Mouse (Mus musculus) forebrain, postnatal 0 days (tissue): ENCODE data around the gene Slc39a10. TPM values are rescaled to one million over a fixed set of nuclear protein-coding genes. Genes with fewer than 3 reads are reported as not detected.
"Not testable (repeated sequence)": the region's sequence is repeated elsewhere in the genome, so short reads cannot be mapped to it uniquely, and the experiment has no call there.

Experiments
- ATAC-seq: fragments of 200-750 bp; cut with Nextera tagmentation; 2 replicates; pipeline ENCODE4 v1.8.0; 2017; ENCODE audit warnings: mild to moderate bottlenecking, moderate library complexity
- DNase-seq: peaks from one replicate; pipeline ENCODE4 v3.0.0-alpha.2; 2015
- H3K27ac ChIP-seq: fragments of 300-500 bp; sonication (generic); 2 replicates; pipeline ENCODE4 v1.5.1; 2014; ENCODE audit warnings: low read depth, mild to moderate bottlenecking, antibody characterized with exemption, low read length, moderate library complexity, mixed read lengths
- H3K27me3 ChIP-seq: fragments of 300-500 bp; sonication (generic); 2 replicates; pipeline ENCODE4 v1.6.1; 2014; ENCODE audit warnings: mild to moderate bottlenecking, low read length, mixed read lengths; ENCODE audit not compliant: insufficient read depth
- H3K36me3 ChIP-seq: fragments of 300-500 bp; sonication (generic); 2 replicates; pipeline ENCODE4 v1.6.1; 2014; ENCODE audit warnings: mild to moderate bottlenecking, moderate library complexity; ENCODE audit not compliant: insufficient read depth
- H3K4me1 ChIP-seq: fragments of 300-500 bp; sonication (generic); 2 replicates; pipeline ENCODE4 v1.6.1; 2014; ENCODE audit warnings: antibody characterized with exemption; ENCODE audit not compliant: insufficient read depth
- H3K4me2 ChIP-seq: fragments of 300-500 bp; sonication (generic); 2 replicates; pipeline ENCODE4 v1.6.1; 2014; ENCODE audit warnings: low read depth, mild to moderate bottlenecking, moderate library complexity
- H3K4me3 ChIP-seq: fragments of 300-500 bp; sonication (generic); 2 replicates; pipeline ENCODE4 v1.5.1; 2014; ENCODE audit warnings: low read depth, low read length, mixed read lengths
- H3K9ac ChIP-seq: fragments of 300-500 bp; sonication (generic); 2 replicates; pipeline ENCODE4 v1.6.1; 2014; ENCODE audit warnings: mild to moderate bottlenecking
- H3K9me3 ChIP-seq: fragments of 300-500 bp; sonication (generic); 2 replicates; pipeline ENCODE4 v1.6.1; 2016; ENCODE audit warnings: low read length
- CTCF ChIP-seq: sonication (generic); IDR thresholded peaks from 2 replicates; pipeline ENCODE4 v1.5.1; 2016; ENCODE audit warnings: antibody characterized with exemption, control low read depth, low read depth
- WGBS: fragments of 180-500 bp; shearing (Covaris S2); extraction: QIAGEN DNeasy Blood & Tissue Kit; methylation state at CpG from one replicate; pipeline ENCODE4 v1.1.7; 2014; 5-methylcytosine and 5-hydroxymethylcytosine counted together
- polyA plus RNA-seq: library from polyadenylated mRNA; unstranded; fragments of >200 nt; fragmentation: Nextera tagmentation; extraction: Ambion mirVana; gene quantifications from 2 replicates; pipeline ENCODE4 v1.2.1, GENCODE M21; 2015
- total RNA-seq: library from RNA; depleted of rRNA; stranded (reverse); fragments of >200 nt; gene quantifications from 2 replicates; pipeline ENCODE4 v1.2.3, GENCODE M21; 2014

The Slc39a10 gene
- total and polyA plus RNA-seq, 2 experiments from 2014 or later, result 48.3 to 79.9 TPM

DNA sequence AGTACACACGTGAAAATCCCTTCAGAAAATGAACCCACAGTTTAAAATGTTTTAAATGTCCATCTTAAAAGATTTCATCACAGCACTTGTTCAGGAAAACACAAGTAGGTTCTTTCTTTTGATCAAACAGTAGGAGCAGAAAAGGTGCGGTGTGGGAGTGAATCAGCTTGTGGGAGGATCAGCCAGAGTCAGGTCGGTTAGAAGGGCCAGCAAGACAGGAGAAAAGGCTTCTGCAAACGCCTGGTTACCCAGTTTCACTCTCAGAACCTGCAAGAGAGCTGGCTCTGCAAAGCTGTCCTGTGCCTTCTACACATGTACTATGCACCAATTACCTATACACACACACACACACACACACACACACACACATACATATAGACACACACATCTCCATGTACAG is 49.2 kb downstream of the Slc39a10 start:
- Histone ChIP-seq H3K4me3 (no peak overlapping the region), H3K27ac (no peak overlapping the region), H3K9ac (no peak overlapping the region), H3K4me2 (no peak overlapping the region), H3K27me3 (no peaks in the 10 kb centered on the region), H3K9me3 (no peaks in the 10 kb centered on the region), H3K4me1 (no peaks in the 10 kb centered on the region), H3K36me3 (no peaks in the 10 kb centered on the region)
- no peak for ATAC-seq
- TF ChIP-seq CTCF, result no peak
- no peak for DNase-seq
- WGBS, result 64% methylated on average over 4 of the region's 4 CpGs

DNA sequence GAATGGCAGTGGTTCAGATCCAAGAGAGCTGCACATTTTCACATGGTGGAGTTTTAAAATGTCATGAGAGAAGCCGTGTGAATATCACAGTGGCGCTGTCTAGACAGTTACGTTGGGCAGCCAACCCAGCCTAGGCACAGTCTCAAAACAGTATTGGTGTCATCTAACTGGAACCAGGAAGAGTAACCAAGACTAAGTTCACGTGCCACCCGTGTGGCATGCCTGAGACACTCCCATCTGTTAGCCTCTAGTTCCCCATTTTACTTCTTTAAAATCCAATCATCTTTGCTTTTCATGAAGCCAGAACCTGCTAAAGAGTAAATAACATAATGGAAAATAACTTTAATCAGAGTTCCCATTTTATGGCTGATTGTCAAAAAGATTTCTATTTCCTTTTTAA is 60.7 kb downstream of the Slc39a10 start:
- WGBS, result 90% methylated on average over 5 of the region's 5 CpGs
- ATAC-seq, result no peak
- H3K27ac ChIP-seq, result no peak overlapping the region

DNA sequence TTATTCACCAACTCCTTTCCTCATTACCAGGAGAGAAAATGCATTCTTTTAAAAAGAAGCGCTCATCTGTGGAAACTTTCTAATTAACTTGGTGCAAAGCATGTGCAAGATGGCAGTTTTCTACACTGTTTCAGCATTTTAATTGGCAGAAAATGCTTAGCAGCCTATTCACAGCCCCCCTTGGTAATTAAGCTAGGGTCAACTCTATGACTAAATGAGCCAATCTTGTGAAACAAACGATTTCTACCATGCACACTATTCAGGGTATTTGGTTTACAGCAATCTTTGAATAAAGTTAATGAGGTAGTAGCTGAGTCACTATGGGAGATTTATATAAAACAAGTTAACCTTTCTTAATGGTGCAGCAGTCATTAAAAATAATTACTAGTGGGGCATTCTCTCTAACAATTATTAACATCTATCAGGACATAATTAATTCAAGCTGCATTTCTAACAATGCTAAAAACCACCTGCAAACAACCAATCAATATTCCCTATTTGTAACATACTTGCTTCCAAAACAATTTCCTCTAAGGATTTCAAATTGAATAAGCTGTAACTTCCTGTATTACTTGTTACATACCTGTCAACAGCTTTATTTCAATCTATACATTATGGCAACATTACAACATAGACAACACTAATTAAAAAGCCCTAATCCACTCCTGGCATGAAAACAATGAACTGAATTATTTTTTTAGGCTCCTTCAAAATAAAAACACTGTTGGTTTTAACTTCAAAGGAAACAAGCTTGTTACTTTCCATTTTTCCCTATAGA is 62.4 kb downstream of the Slc39a10 start:
- peak; percentile 22 for DNase-seq
- H3K9ac ChIP-seq, result no peak overlapping the region
- peak; percentile 54 for ATAC-seq
- no peak overlapping the region for H3K4me3 ChIP-seq
- H3K27me3 ChIP-seq, result no peaks in the 10 kb centered on the region
- no peak overlapping the region for H3K4me2 ChIP-seq
- peaks cover 8% of the 10 kb centered on the region for H3K36me3 ChIP-seq
- H3K27ac ChIP-seq, result no peak overlapping the region
- no peak for TF ChIP-seq CTCF
- no peaks in the 10 kb centered on the region for H3K4me1 ChIP-seq
- 10% methylated on average over 2 of the region's 2 CpGs for WGBS
- H3K9me3 ChIP-seq, result no peaks in the 10 kb centered on the region

More for the DNA sequence above, 60.7 kb downstream of the Slc39a10 start:
- Histone ChIP-seq H3K9me3 (no peaks in the 10 kb centered on the region), H3K4me1 (no peaks in the 10 kb centered on the region), H3K27me3 (no peaks in the 10 kb centered on the region), H3K4me2 (no peak overlapping the region), H3K9ac (no peak overlapping the region), H3K36me3 (peaks cover 8% of the 10 kb centered on the region), H3K4me3 (no peak overlapping the region)
- DNase-seq, result no peak
- TF ChIP-seq CTCF, result no peak

DNA sequence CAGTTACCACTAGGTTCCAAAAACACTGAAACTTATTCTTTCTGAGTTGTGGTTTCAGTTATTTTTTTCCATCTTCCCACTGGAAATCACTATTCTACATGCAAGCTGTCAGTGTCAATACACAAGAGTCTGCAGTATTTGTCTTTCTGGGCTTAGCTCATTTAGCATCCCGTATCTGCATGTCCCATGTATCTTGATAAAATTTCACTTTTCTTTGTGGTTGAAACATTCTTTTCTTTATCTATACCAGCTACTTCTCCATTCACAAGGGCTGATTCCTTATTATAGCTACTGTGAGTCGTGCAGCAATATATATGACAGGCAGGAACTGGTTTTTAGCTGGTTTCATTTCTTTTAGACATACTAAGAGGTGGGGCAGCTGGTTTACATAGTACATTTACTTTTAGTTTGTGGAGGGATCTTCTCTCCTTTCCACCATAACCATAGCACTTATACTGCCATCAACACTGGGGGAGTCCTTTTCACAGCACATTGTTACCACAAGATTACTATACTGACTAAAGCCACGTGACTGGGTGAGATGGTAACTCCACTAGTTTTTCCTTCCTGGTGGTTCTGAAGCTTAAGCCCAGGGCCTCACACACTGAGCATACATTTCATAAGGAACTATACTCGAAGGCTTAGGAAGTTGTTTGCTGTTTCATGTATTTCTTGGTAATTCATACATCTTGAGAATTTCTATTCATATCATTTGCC is 70.2 kb downstream of the Slc39a10 start:
- Histone ChIP-seq H3K9me3 (no peaks in the 10 kb centered on the region), H3K9ac (no peak overlapping the region), H3K27me3 (no peaks in the 10 kb centered on the region), H3K4me1 (no peaks in the 10 kb centered on the region), H3K4me3 (no peak overlapping the region), H3K36me3 (peaks cover 40% of the 10 kb centered on the region), H3K27ac (no peak overlapping the region), H3K4me2 (no peak overlapping the region)
- TF ChIP-seq CTCF, result no peak
- DNase-seq (no peak), ATAC-seq (no peak)
- 94% methylated on average over 4 of the region's 4 CpGs for WGBS

DNA sequence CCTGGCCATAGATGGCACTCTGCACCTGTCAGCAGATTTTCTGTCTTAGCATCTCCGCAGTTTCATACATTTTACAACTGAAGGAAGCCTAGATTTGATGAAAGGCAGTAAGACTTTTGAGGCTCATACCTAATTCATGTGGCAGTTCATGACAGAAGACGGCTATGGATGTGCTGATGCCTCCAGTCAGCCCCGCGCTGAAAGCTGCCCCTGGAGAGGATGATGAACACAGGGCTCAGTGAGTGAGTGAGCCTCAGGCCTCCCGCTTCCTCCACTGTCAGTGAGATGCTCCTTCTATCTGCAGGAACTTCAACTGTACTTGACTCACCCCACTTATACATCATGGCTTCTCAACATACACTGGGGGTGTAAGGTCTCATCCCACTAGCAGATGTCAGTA is 74.7 kb downstream of the Slc39a10 start:
- Histone ChIP-seq H3K27me3 (no peaks in the 10 kb centered on the region), H3K4me1 (no peaks in the 10 kb centered on the region), H3K9ac (no peak overlapping the region), H3K4me2 (no peak overlapping the region), H3K36me3 (peaks cover 39% of the 10 kb centered on the region), H3K9me3 (no peaks in the 10 kb centered on the region), H3K4me3 (no peak overlapping the region), H3K27ac (no peak overlapping the region)
- ATAC-seq, result no peak
- DNase-seq, result no peak
- WGBS, result 91% methylated on average over 5 of the region's 5 CpGs
- TF ChIP-seq CTCF, result no peak

DNA sequence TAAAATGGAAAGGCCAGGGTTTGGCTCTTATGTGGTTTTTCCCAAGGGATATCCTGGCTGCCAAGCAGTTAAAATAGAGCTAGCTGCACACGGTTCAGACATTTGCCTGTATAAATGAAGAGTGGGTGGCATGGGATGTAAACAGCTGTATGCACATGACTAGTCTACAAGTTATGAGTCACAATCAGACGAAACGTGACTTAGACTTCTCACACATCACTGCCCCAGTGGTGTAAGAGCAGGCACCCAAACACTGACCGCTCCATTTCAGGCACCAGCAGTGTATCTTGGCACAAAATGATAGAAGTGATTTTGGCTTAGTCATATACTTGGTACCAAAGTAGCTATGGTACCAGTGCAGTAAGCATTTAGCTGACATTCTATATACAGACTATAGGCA is 84.0 kb downstream of the Slc39a10 start:
- DNase-seq, result not testable (repeated sequence)

DNA sequence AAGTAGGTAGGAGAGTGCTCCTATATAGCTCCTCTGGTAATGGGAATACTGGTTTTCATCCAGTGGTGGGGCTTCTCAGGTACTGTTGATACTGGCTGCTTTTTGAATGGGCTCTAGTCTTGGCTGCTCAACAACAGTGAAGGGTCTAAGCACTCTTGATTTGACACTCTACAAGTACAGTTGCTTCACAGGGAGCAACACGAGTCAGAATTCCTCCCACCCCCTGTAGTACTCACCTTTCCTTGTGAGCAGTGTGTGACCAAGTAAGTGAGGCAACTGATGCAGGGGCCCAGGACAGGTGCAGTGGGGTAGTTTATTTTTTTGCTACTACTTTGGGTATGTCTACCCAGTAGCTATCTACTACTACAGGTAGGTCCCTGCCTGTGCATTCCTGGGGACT is 87.6 kb downstream of the Slc39a10 start:
- 81% methylated on average over 1 of the region's 1 CpGs for WGBS
- Histone ChIP-seq H3K4me2 (no peak overlapping the region), H3K4me1 (no peaks in the 10 kb centered on the region), H3K9ac (no peak overlapping the region), H3K4me3 (no peak overlapping the region), H3K27me3 (no peaks in the 10 kb centered on the region), H3K36me3 (no peaks in the 10 kb centered on the region), H3K27ac (no peak overlapping the region), H3K9me3 (no peaks in the 10 kb centered on the region)
- ATAC-seq (no peak; the same call in 1 of the 2 replicates), DNase-seq (no peak)
- no peak for TF ChIP-seq CTCF

More for the DNA sequence above, 84.0 kb downstream of the Slc39a10 start:
- not testable (repeated sequence) for ATAC-seq, H3K27ac ChIP-seq, H3K4me1 ChIP-seq, H3K9me3 ChIP-seq, H3K27me3 ChIP-seq, H3K4me2 ChIP-seq, H3K9ac ChIP-seq, H3K4me3 ChIP-seq
- H3K36me3 ChIP-seq, result peaks cover 11% of the 10 kb centered on the region
- WGBS, result 88% methylated on average over 4 of the region's 4 CpGs

DNA sequence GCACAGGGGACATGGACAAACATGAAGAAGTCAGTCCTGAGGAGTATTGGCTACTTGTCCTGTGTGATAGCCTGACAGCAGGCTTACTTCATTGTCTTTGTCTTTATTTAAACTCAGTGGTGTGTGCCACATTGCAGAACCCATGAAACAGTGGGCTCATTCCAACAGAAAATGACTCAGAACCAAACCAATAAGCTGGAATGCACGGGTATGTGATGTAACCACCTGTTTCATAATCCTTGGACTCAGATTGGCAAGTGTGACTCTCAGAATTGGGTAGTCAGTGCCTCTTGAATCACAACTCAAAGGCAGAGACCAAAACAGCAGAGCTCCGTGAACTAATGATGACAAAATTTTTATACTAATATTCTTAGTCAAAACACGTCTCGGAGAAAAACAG is 110.4 kb downstream of the Slc39a10 start:
- H3K4me1 ChIP-seq, H3K9ac ChIP-seq, H3K27me3 ChIP-seq, ATAC-seq, H3K27ac ChIP-seq, DNase-seq, H3K4me2 ChIP-seq, H3K36me3 ChIP-seq, H3K4me3 ChIP-seq, H3K9me3 ChIP-seq: not testable (repeated sequence)
- 77% methylated on average over 4 of the region's 4 CpGs for WGBS

DNA sequence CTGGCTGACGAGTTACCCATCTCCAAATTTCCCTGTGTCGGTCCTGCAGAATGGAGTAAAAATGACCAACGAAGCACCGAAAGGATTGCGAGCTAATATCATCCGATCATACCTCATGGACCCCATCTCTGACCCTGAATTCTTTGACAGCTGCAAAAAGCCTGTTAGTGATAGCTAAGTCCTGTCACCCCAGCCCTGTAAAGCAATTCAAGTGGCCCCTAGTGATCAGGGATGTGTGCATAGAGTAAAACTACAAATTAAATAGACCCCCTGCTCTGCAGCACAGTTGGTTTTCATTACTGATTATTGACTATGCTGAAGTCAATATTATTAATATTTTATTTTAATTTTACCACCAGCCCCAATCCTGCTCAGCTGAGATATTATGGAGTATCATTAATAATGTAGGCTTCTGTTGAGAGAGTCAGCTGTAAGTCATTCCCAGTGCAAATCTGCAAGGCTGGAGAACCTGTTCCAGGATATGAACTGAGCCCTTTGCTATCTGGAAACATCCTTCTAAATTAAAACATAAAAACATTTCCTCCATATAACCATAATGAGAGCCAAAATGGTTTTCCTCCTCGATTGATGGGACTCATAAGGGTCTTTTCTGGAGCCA is 122.5 kb downstream of the Slc39a10 start:
- not testable (repeated sequence) for H3K9me3 ChIP-seq, H3K27ac ChIP-seq, H3K4me3 ChIP-seq, ATAC-seq, H3K27me3 ChIP-seq, H3K4me2 ChIP-seq, H3K4me1 ChIP-seq, DNase-seq, H3K9ac ChIP-seq, H3K36me3 ChIP-seq
- 92% methylated on average over 7 of the region's 7 CpGs for WGBS
